Mouse (Mus musculus) olfactory bulb, adult 2 months (tissue): ENCODE results near the gene Osgin1.

Experiments
- CTCF ChIP-seq: fragments of 200-500 bp; IDR thresholded peaks from 2 replicates; pipeline ENCODE4 v1.5.1; 2012; ENCODE audit warnings: low read depth, mild to moderate bottlenecking, low read length, moderate library complexity; ENCODE audit not compliant: insufficient read depth
- POLR2A ChIP-seq: fragments of 200-500 bp; IDR thresholded peaks from 2 replicates; pipeline ENCODE4 v1.6.1; 2012; ENCODE audit warnings: mild to moderate bottlenecking, low read depth, low read length, moderate library complexity; ENCODE audit not compliant: insufficient read depth

- TF ChIP-seq CTCF (no peak), POLR2A (no peak)
Measured at GRCm38 (mm10) chr8:119451131-119451530, 17.2 kb downstream of the Osgin1 start.
